Mouse (Mus musculus): ENCODE results near the gene Panx1. TPM values are rescaled to one million over a fixed set of nuclear protein-coding genes. Genes with fewer than 3 reads are reported as not detected.

The Panx1 gene
- polyA plus RNA-seq, 1 experiment from 2014 or later, result 132 TPM

DNA sequence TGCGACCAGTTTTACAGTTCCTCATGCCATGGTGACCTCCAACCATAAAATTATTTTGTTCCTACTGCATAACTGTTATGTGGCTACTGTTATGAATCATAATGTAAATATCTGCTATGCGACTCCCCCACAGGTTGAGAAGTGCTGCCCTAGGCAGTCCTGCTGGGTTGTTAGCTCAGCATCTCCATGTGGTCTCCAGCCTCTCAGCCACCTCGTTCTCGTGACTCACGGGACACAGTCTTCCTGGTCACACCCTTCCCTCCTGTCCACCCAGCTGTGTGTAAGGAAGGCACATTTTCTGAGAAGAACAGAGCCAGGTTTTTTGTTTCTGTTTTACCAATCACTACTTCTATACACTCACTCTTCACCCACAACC, 26.5 kb downstream of the Panx1 start:
- peaks cover 47% of the 10 kb centered on the region for H3K36me3 ChIP-seq
- no peaks in the 10 kb centered on the region for H3K4me1 ChIP-seq
- no peak overlapping the region for H3K4me3 ChIP-seq
- no peaks in the 10 kb centered on the region for H3K27me3 ChIP-seq (replicated peaks)
- H3K9me3 ChIP-seq, result no peaks in the 10 kb centered on the region
- WGBS, result 87% methylated on average over 5 of the region's 5 CpGs
- H3K27ac ChIP-seq, result no peak overlapping the region
- no peak for ATAC-seq (ENCODE audit: low FRiP score, low read depth)
- no peak overlapping the region for H3K4me2 ChIP-seq (replicated peaks)
- no peak overlapping the region for H3K9ac ChIP-seq

DNA sequence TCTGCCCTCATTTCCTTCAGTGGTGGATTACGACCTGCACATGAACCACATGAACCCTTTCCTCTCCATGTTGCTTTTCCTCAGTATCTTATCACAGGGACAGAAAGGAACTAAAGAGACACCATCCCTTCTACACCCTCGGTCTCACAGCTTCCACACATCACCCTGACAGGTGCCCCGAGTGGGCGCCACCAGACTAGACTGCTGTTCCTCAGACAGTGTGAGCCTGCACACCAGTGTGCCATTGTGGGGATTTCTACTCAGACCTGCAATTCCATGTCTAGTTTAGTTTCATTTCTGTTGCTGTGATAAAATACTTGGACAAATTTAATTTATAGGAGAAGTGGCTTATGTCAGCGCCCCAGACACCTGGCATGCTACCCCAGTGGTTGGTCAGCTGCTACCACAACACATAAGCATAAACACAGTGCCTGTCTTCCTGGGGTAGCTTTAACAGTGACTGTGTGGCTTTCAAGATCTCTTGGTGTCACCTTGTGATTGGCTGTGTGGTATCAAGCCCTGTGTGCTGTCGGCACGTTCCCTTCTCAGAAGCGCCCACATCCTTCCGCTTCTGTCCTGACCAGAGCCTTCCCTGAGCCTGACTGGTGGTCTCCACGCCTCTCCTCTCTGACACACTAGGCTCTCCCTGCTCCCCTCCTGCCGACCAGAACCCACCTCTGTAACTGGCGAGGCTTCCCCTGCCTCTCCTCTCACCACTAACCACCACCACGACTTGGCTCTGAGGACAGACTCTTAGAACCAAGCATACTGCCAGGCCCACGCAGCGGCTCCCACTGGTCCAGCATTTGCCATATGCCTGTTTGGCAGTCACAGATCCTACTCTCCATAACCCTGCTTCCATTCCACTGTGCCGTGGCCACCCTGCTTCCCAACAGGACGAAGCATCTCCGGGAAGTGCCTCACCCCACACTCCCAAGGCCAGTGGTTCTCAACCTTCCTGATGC, 27.2 kb downstream of the Panx1 start:
- ATAC-seq (ENCODE audit: low FRiP score, low read depth), result no peak
- Histone ChIP-seq H3K4me3 (no peak overlapping the region), H3K4me1 (no peaks in the 10 kb centered on the region), H3K36me3 (peaks cover 47% of the 10 kb centered on the region), H3K27ac (no peak overlapping the region), H3K4me2 (replicated peaks) (no peak overlapping the region), H3K9ac (no peak overlapping the region), H3K27me3 (replicated peaks) (no peaks in the 10 kb centered on the region), H3K9me3 (no peaks in the 10 kb centered on the region)
- 89% methylated on average over 18 of the region's 18 CpGs for whole genome bisulfite sequencing

DNA sequence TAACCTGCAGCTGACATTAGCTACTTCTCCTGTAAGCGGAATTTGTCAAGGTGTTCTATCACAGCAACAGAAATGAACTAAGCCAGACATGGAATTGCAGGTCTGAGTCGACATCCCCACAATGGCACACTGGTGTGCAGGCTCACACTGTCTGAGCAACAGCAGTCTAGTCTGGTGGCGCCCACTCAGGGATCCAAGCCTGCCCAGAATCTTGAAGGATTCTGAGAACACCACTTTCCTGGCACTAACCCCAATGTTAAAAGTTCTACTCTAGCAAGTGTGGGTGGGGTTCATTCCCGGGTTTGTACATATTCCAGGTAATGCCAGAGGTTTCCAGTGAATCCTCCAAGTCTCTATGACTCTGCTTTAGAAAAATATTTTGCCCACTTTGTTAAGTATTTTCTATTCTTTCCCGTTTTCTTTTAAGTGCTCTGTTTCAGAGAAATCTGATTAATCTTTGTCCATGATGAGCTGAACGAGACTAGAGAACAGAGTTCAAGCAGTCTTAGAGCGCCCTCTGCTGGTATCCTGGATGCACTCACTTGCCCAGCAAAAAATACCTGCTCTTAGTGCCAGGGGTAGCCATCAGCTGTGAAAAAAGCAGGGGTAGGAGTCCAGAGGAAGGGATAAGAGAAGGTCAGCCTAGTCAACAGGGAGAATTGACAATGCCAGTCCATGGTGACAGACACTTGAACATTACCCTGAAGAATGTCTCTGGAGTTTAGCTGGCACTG, 29.9 kb downstream of the Panx1 start:
- Histone ChIP-seq H3K27ac (no peak overlapping the region), H3K4me3 (no peak overlapping the region), H3K4me1 (no peaks in the 10 kb centered on the region), H3K9me3 (no peaks in the 10 kb centered on the region), H3K27me3 (replicated peaks) (no peaks in the 10 kb centered on the region), H3K4me2 (replicated peaks) (no peak overlapping the region), H3K36me3 (peaks cover 39% of the 10 kb centered on the region), H3K9ac (no peak overlapping the region)
- ATAC-seq (ENCODE audit: low FRiP score, low read depth), result peak; percentile 62
- WGBS, result 60% methylated on average over 7 of the region's 7 CpGs

DNA sequence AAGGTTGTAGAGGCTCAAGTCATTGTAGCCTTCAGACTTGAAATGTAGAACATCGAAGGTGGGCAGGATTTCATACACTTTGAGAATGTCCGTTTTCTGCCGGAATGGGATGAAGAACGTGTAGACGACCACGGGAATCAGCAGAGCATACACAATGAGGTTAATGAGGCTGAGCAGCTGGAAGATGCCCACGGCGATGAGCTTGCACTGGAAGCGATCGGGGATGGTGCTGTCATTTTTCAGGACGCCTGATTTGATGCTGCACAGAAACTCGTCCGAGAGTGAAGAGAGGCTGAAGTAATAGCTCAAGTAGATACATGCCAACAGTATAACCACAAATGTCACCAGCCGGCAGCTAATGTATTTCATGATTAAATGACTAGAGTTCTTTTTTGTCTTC, 37.7 kb downstream of the Panx1 start:
- no peak for ATAC-seq (ENCODE audit: low FRiP score, low read depth)
- peaks cover 37% of the 10 kb centered on the region for H3K36me3 ChIP-seq
- WGBS, result 79% methylated on average over 14 of the region's 14 CpGs
- H3K27ac ChIP-seq, result no peak overlapping the region
- no peak overlapping the region for H3K4me3 ChIP-seq
- no peaks in the 10 kb centered on the region for H3K9me3 ChIP-seq
- H3K4me1 ChIP-seq, result peaks cover 17% of the 10 kb centered on the region
- H3K27me3 ChIP-seq (replicated peaks), result no peaks in the 10 kb centered on the region
- no peak overlapping the region for H3K4me2 ChIP-seq (replicated peaks)
- H3K9ac ChIP-seq, result no peak overlapping the region

DNA sequence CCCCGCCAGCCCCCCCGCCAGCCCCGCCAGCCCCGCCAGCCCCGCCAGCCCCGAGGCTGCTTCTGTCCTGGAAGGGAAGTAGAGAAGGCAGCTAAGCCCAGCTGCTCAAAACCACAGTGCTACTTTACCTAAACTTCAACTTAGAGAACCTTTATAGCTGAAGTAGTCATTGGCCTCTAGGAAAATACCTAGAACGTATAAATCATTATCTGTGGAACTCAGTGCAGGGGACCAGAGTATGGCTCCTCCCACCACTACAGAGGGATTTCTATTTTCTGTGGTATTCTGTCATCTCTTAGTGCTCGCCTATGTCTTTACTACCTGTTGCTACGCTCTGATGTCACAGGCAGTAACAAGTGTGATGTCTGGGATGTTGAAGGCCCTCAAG, 41.0 kb downstream of the Panx1 start:
- 36% methylated on average over 9 of the region's 9 CpGs for WGBS
- H3K9me3 ChIP-seq, result no peaks in the 10 kb centered on the region
- ATAC-seq (ENCODE audit: low FRiP score, low read depth), result no peak
- peaks cover 41% of the 10 kb centered on the region for H3K36me3 ChIP-seq
- no peaks in the 10 kb centered on the region for H3K27me3 ChIP-seq (replicated peaks)
- H3K27ac ChIP-seq, result no peak overlapping the region
- H3K4me1 ChIP-seq, result peaks cover 17% of the 10 kb centered on the region
- H3K4me3 ChIP-seq, result no peak overlapping the region
- H3K4me2 ChIP-seq (replicated peaks), result peak overlapping the region; percentile 33; the same call in 1 of the 2 replicates
- H3K9ac ChIP-seq, result no peak overlapping the region

DNA sequence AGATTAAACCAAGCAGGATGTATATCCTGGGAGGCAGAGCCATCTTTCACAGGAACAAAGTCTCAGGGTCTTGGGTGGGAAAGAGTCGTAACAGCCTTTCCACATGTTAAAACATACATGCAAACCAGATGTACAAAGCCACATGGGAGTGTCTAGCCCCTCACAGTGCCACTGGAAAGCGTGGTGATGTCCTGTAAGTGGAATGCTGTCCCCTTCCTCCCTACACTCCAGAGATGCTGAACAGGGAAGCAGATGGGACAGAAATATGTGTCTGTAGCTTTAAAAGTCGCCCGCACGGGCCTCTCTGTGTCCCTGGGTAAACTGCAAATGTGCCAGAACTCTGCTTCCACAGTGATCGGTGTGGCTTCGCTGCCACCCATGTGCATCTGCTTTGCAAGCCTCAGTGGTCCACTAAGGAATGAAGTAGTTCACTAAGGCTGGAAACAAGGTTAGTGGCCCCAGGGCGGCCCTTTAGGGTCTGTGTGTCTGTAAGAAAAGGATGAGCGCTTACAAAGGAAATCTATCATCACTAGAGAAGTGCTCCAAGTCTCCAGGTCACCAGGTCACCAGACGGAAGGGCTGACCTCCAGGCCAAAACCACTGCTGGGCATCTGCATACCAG, 41.5 kb downstream of the Panx1 start:
- Histone ChIP-seq H3K9ac (no peak overlapping the region), H3K27ac (0 out of 2 replicates have a peak overlapping the region, but pooled peaks have one; percentile 1), H3K4me3 (no peak overlapping the region)

DNA sequence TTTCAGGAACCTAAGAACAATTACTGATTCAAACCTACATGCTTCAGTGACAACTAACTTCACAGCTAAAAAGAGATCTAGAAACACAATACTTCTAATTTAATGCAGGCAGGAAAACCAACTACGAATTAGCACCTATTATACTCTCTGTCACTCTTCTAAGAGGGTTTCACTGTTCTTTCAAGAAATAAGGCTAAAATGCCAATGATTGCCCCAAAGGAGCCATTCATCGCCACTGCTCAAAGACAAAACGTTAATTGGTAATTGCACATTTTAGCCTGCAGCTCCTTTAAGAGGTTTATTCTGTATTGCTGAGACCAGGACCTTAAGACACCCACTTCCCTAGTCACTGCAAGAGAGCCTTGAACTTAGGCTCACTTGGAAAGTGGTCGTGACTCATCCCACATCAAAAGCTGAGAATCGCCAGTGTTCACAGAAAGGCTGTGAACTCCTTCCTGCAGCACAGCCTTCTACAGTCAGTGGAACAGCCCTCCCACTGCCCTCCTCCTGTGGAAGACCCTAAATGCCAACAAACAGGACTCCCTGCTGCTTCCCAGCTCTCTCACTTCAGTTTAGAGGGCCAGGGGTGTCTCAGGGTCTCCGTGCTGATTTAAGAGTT, 42.2 kb downstream of the Panx1 start:
- H3K4me3 ChIP-seq, result no peak overlapping the region
- H3K9me3 ChIP-seq, result no peaks in the 10 kb centered on the region
- H3K4me2 ChIP-seq (replicated peaks), result no peak overlapping the region
- H3K36me3 ChIP-seq, result peaks cover 36% of the 10 kb centered on the region
- WGBS, result 17% methylated on average over 6 of the region's 6 CpGs
- peaks cover 17% of the 10 kb centered on the region for H3K4me1 ChIP-seq
- H3K9ac ChIP-seq, result no peak overlapping the region
- peak; percentile 34 for ATAC-seq (ENCODE audit: low FRiP score, low read depth)
- H3K27me3 ChIP-seq (replicated peaks), result no peaks in the 10 kb centered on the region
- 0 out of 2 replicates have a peak overlapping the region, but pooled peaks have one; percentile 1 for H3K27ac ChIP-seq

More for the DNA sequence above, 41.5 kb downstream of the Panx1 start:
- 13% methylated on average over 10 of the region's 10 CpGs for WGBS
- peaks cover 37% of the 10 kb centered on the region for H3K36me3 ChIP-seq
- H3K4me2 ChIP-seq (replicated peaks), result peak overlapping the region; percentile 33; the same call in 1 of the 2 replicates
- ATAC-seq (ENCODE audit: low FRiP score, low read depth), result peak; percentile 30; the same call in 1 of the 2 replicates
- H3K4me1 ChIP-seq, result peaks cover 17% of the 10 kb centered on the region
- H3K9me3 ChIP-seq, result no peaks in the 10 kb centered on the region
- no peaks in the 10 kb centered on the region for H3K27me3 ChIP-seq (replicated peaks)

DNA sequence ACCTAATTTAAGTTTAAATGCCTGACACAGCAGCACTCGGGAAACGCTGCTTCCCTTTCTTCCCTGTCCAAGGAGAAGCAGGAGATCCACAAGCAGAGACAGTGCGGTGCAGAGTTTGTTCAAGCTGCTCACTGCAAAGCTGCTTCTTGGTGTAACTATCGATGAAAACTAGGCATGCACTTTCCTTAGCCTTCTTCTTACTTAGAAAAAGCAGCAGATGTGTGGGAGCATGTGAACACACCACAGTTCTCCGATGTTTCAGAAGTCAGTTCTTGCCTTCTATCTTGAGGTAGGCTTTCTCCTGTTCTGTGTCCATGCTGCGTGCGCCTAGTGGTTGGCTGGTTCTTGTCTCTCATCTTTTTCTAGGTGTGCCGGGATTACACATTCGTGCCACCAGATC, 46.5 kb downstream of the Panx1 start:
- peaks cover 12% of the 10 kb centered on the region; the same call in 1 of the 2 replicates for H3K36me3 ChIP-seq
- ATAC-seq (ENCODE audit: low FRiP score, low read depth), result no peak
- H3K4me2 ChIP-seq (replicated peaks), result no peak overlapping the region
- H3K27me3 ChIP-seq (replicated peaks), result no peaks in the 10 kb centered on the region
- H3K4me3 ChIP-seq, result no peak overlapping the region
- peaks cover 9% of the 10 kb centered on the region for H3K4me1 ChIP-seq
- H3K27ac ChIP-seq, result no peak overlapping the region
- no peak overlapping the region for H3K9ac ChIP-seq
- WGBS, result 87% methylated on average over 9 of the region's 9 CpGs
- H3K9me3 ChIP-seq, result no peaks in the 10 kb centered on the region

DNA sequence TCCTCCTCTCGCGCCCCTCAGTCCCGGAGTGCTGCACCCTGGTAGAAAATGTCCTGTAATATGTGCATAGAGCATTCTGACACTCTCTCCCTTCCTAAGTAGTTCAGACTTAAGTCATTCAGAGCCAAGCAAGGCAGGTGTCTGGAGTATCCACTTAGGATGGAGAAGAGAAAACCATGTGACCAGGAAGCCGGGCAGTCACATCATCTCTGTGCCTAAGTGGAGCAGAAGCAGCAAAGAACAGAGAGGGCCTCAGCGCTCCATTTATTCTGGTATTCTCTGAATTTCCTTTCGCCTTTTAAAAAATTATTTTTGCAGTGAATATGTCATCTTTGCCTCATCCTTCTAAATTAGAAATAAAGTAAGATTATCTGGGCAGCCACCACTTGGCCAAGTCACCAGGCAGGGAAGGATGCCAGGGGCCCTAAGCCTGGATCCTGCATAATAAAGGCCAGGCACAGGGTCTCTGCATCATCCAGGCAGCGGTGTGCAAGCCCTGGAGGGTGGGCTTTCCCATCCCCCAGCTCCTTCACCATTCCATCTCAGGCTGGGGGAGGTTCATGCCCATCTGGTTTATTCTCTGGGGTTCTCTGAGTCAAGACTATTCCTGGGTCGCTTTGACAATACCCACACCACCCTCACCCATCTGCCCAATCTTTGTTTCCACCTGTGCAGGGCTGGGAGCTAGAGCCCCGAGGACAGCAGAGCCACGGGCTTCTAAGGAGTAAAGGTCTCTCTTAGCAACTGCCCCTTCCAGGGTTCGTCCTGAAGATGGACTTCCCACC, 47.8 kb downstream of the Panx1 start:
- Histone ChIP-seq H3K4me3 (no peak overlapping the region), H3K9ac (no peak overlapping the region), H3K27me3 (replicated peaks) (no peaks in the 10 kb centered on the region), H3K4me1 (no peaks in the 10 kb centered on the region), H3K4me2 (replicated peaks) (no peak overlapping the region), H3K27ac (no peak overlapping the region), H3K36me3 (peaks cover 12% of the 10 kb centered on the region; the same call in 1 of the 2 replicates), H3K9me3 (no peaks in the 10 kb centered on the region)
- WGBS, result 80% methylated on average over 11 of the region's 11 CpGs
- ATAC-seq (ENCODE audit: low FRiP score, low read depth), result no peak

DNA sequence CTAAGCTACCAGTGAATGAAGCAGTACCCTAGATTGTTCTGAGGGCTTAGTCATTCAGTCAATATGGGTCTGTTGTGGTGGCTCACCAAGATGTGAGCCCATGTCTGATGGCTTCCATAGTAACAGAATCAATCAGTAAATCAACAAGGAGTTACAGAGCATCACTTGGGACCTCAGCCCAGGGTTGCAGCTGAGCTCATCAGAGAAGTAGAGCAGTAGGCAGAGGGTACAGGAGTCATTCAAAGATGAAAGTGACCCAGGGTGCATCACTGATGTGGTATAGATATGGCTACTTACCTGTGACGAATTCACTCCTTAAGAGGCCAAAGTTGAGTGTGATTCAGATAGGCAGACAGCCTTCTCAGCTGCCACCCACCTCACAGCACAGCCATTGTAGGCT, 49.8 kb downstream of the Panx1 start:
- Histone ChIP-seq H3K27me3 (replicated peaks) (no peaks in the 10 kb centered on the region), H3K36me3 (no peaks in the 10 kb centered on the region), H3K9ac (no peak overlapping the region), H3K27ac (no peak overlapping the region), H3K4me3 (no peak overlapping the region), H3K4me2 (replicated peaks) (no peak overlapping the region), H3K4me1 (no peaks in the 10 kb centered on the region), H3K9me3 (no peaks in the 10 kb centered on the region)
- no peak for ATAC-seq (ENCODE audit: low FRiP score, low read depth)
- 88% methylated on average over 1 of the region's 1 CpGs for WGBS

DNA sequence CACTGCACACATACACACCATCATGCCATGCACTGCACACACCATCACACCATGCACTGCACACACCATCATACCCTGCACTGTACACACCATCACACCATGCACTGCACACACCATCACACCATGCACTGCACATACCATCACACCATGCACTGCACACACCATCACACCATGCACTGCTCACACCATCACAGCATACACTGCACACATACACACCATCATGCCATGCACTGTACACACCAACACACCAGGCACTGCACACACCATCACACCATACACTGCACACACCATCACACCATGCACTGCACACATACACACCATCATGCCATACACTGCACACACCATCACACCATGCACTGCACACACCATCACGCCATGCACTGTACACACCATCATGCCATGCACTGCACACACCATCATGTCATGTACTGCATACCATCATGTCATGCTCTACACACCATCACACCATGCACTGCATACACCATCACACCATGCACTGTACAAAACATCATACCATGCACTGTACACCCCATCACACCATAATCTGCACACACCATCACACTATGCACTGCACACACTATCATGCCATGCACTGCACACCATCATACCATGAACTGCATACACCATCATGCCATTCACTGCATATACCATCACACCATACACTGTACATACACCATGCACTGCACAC, 56.5 kb downstream of the Panx1 start:
- no peaks in the 10 kb centered on the region for H3K4me1 ChIP-seq
- H3K4me3 ChIP-seq, result no peak overlapping the region
- no peaks in the 10 kb centered on the region for H3K36me3 ChIP-seq
- no peaks in the 10 kb centered on the region for H3K9me3 ChIP-seq
- no peak overlapping the region for H3K4me2 ChIP-seq (replicated peaks)
- H3K27ac ChIP-seq, result no peak overlapping the region
- no peak overlapping the region for H3K9ac ChIP-seq
- ATAC-seq (ENCODE audit: low FRiP score, low read depth), result no peak
- no peaks in the 10 kb centered on the region for H3K27me3 ChIP-seq (replicated peaks)
- WGBS, result 97% methylated on average over 1 of the region's 1 CpGs

Data from neural tube, embryonic 12.5 days (tissue).